Mouse (Mus musculus) heart, adult 2 months (tissue): ENCODE results near the gene Tmem44.

Experiments used
- CTCF ChIP-seq: fragments of 200-600 bp; IDR thresholded peaks from 2 replicates; pipeline ENCODE4 v1.8.1; 2022; ENCODE audit warnings: antibody characterized with exemption, mild to moderate bottlenecking, moderate library complexity
- POLR2A ChIP-seq: fragments of 200-500 bp; IDR thresholded peaks from 2 replicates; pipeline ENCODE4 v1.6.1; 2011; ENCODE audit warnings: mild to moderate bottlenecking, low read depth, low read length, control low read depth; ENCODE audit not compliant: insufficient read depth

DNA sequence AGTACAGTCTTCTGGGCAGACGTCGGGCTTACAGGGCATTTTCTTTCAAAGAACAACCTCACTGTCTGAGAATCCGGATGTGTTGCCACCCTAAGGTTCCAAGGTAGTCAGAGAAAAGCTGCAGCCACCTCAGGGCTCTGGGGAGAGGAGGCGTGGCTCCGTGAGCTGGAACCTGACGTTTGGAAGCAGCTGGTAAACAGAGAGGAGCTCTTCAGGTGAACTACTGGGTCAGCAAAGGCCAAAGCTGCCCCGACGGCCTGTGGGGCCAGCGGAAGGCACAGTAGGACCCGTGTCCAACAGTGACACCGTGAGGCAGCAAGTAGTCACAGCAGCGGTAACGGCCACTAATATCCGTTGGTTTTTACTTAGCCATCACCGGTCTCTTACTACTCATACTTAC is 46.7 kb downstream of the Tmem44 start:
- TF ChIP-seq CTCF (peak; percentile 97), POLR2A (no peak)
